Mouse (Mus musculus) testis, adult 2 months (tissue): ENCODE data around the gene Olfr1462.

ENCODE experiments used
- CTCF ChIP-seq: fragments of 200-500 bp; IDR thresholded peaks from 2 replicates; pipeline ENCODE4 v1.5.1; 2012; ENCODE audit warnings: low read depth, mild to moderate bottlenecking, inconsistent platforms, low read length, moderate library complexity; ENCODE audit not compliant: control insufficient read depth, insufficient read depth, insufficient replicate concordance
- POLR2A ChIP-seq: fragments of 200-500 bp; IDR thresholded peaks from 2 replicates; pipeline ENCODE4 v1.6.1; 2012; ENCODE audit warnings: low read depth, mild to moderate bottlenecking, inconsistent platforms, low read length, moderate library complexity; ENCODE audit not compliant: control insufficient read depth

GRCm38 (mm10) chr19:13149449-13149848 is 36.1 kb upstream of the Olfr1462 start, which contains the start of gene Olfr1459:
- no peak for TF ChIP-seq CTCF
- no peak for TF ChIP-seq POLR2A
